Mouse (Mus musculus): ENCODE data around the gene Ppp2r5c.

Ppp2r5c gene

GRCm38 (mm10) chr12:110446290-110447170 is at the start of gene Ppp2r5c:
Gene Ppp2r5c (plus strand): TSS chr12:110447120.
- DNase-seq (ENCODE audit: low spot score), result peak; percentile 81

GRCm38 (mm10) chr12:110398351-110398750 is 48.6 kb upstream of the Ppp2r5c start:
- peak; percentile 68 for DNase-seq (ENCODE audit: low spot score)

GRCm38 (mm10) chr12:110399161-110399560 is 47.8 kb upstream of the Ppp2r5c start:
- DNase-seq (ENCODE audit: low spot score), result no peak

- no peak for DNase-seq (ENCODE audit: low spot score)
Measured at GRCm38 (mm10) chr12:110400936-110401335, 46.0 kb upstream of the Ppp2r5c start.

- no peak for DNase-seq (ENCODE audit: low spot score)
Measured at GRCm38 (mm10) chr12:110401871-110402270, 45.0 kb upstream of the Ppp2r5c start.

GRCm38 (mm10) chr12:110416244-110416643 is 30.7 kb upstream of the Ppp2r5c start:
- DNase-seq (ENCODE audit: low spot score), result no peak

- DNase-seq (ENCODE audit: low spot score), result no peak
Measured at GRCm38 (mm10) chr12:110417023-110417986, 29.6 kb upstream of the Ppp2r5c start.

- no peak for DNase-seq (ENCODE audit: low spot score)
Measured at GRCm38 (mm10) chr12:110417987-110418734, 28.8 kb upstream of the Ppp2r5c start.

- peak; percentile 42 for DNase-seq (ENCODE audit: low spot score)
Measured at GRCm38 (mm10) chr12:110418735-110419350, 28.1 kb upstream of the Ppp2r5c start.

- no peak for DNase-seq (ENCODE audit: low spot score)
Measured at GRCm38 (mm10) chr12:110419879-110420278, 27.0 kb upstream of the Ppp2r5c start.

- no peak for DNase-seq (ENCODE audit: low spot score)
Measured at GRCm38 (mm10) chr12:110421361-110421760, 25.6 kb upstream of the Ppp2r5c start.

GRCm38 (mm10) chr12:110424008-110424704 is 22.8 kb upstream of the Ppp2r5c start:
- no peak for DNase-seq (ENCODE audit: low spot score)

- no peak for DNase-seq (ENCODE audit: low spot score)
Measured at GRCm38 (mm10) chr12:110426417-110427010, 20.4 kb upstream of the Ppp2r5c start.

- DNase-seq (ENCODE audit: low spot score), result no peak
Measured at GRCm38 (mm10) chr12:110429340-110429973, 17.5 kb upstream of the Ppp2r5c start.

- DNase-seq (ENCODE audit: low spot score), result no peak
Measured at GRCm38 (mm10) chr12:110429990-110430389, 16.9 kb upstream of the Ppp2r5c start.

- no peak for DNase-seq (ENCODE audit: low spot score)
Measured at GRCm38 (mm10) chr12:110431805-110432204, 15.1 kb upstream of the Ppp2r5c start.

GRCm38 (mm10) chr12:110436638-110437366 is 10.1 kb upstream of the Ppp2r5c start:
- DNase-seq (ENCODE audit: low spot score), result no peak

GRCm38 (mm10) chr12:110437367-110437703 is 9.6 kb upstream of the Ppp2r5c start:
- no peak for DNase-seq (ENCODE audit: low spot score)

- no peak for DNase-seq (ENCODE audit: low spot score)
Measured at GRCm38 (mm10) chr12:110438367-110438973, 8.4 kb upstream of the Ppp2r5c start.
